Comparison of ENCODE assay signal across 10 mouse cellular contexts in genomic region chr3:52925223-52925622, GRCm38 (mm10).
DNase-seq lines count a peak whose midpoint lies in the region; ATAC-seq and TF ChIP-seq lines count a peak whose summit lies in the region.
"Had no signal": no experiment of that assay in that cellular context is flagged by ENCODE, and none has a peak within 500 bp of the region (broad histone marks: within the 10 kb centered on the region; RNA-seq: fewer than 3 reads in every experiment).

No protein-coding gene starts in this region.

- no peaks in the 10 kb centered on the region for H3K9me3 ChIP-seq in embryonic facial prominence, embryonic 11.5 days (replicated peaks; ENCODE audit: control insufficient read depth, low read length)
- no peaks in the 10 kb centered on the region for H3K9me3 ChIP-seq in hindbrain, embryonic 13.5 days
- H3K9me3 ChIP-seq: embryonic facial prominence, embryonic 13.5 days had no signal

- H3K4me2 ChIP-seq in embryonic facial prominence, embryonic 11.5 days (ENCODE audit: low read depth, low read length), result no peak overlapping the region
- H3K4me2 ChIP-seq in hindbrain, embryonic 13.5 days, result no peak overlapping the region
- H3K4me2 ChIP-seq: embryonic facial prominence, embryonic 13.5 days; limb, embryonic 13.5 days had no signal

- peak; percentile 6 to 33 for DNase-seq in heart, postnatal 14 days
- DNase-seq in heart, adult 8-10 months (ENCODE audit: low spot score), result no peak
- peak; percentile 11 for DNase-seq in urinary bladder, postnatal 25 days (ENCODE audit: low spot score)
- no peak for DNase-seq in urinary bladder, postnatal 36 days (ENCODE audit: low spot score in 2 of 2)
- DNase-seq in embryonic facial prominence, embryonic 11.5 days (ENCODE audit: low spot score), result peak; percentile 35

- H3K27me3 ChIP-seq in embryonic facial prominence, embryonic 11.5 days (ENCODE audit: control insufficient read depth, insufficient read depth, low read length), result no peaks in the 10 kb centered on the region
- no peaks in the 10 kb centered on the region for H3K27me3 ChIP-seq in small intestine, adult 2 months (ENCODE audit: control insufficient read depth, insufficient read depth, low read length)
- no peaks in the 10 kb centered on the region for H3K27me3 ChIP-seq in hindbrain, embryonic 13.5 days
- H3K27me3 ChIP-seq: limb, embryonic 13.5 days had no signal

- H3K4me1 ChIP-seq in embryonic facial prominence, embryonic 11.5 days (ENCODE audit: control insufficient read depth, insufficient read depth, low read length), result no peaks in the 10 kb centered on the region
- H3K4me1 ChIP-seq in small intestine, adult 2 months (ENCODE audit: control insufficient read depth, insufficient read depth, insufficient read length, low read length), result no peaks in the 10 kb centered on the region
- no peaks in the 10 kb centered on the region for H3K4me1 ChIP-seq in hindbrain, embryonic 13.5 days (replicated peaks)

- intact Hi-C loops in heart, postnatal 14 days (cut with DNase I), result loop anchor here (5.0 kb wide), 1 partner anchor 47 kb away; no protein-coding TSS in a partner anchor

- 58% methylated on average over 3 of the region's 3 CpGs for WGBS in embryonic facial prominence, embryonic 11.5 days
- 65% methylated on average over 3 of the region's 3 CpGs for WGBS in small intestine, adult 2 months
- WGBS in hindbrain, embryonic 13.5 days, result 59% methylated on average over 3 of the region's 3 CpGs

- no peak overlapping the region for H3K9ac ChIP-seq in embryonic facial prominence, embryonic 11.5 days (replicated peaks; ENCODE audit: low read length)
- no peak overlapping the region for H3K9ac ChIP-seq in hindbrain, embryonic 13.5 days
- H3K9ac ChIP-seq: embryonic facial prominence, embryonic 13.5 days; limb, embryonic 13.5 days had no signal

- TF ChIP-seq POLR2A in small intestine, adult 2 months (IDR thresholded peaks at IDR 0.05; ENCODE audit: low read depth, low read length), result no peak

- TF ChIP-seq CTCF in small intestine, adult 2 months (IDR thresholded peaks at IDR 0.05; ENCODE audit: extremely low read depth, insufficient read length, insufficient replicate concordance, low read depth, low read length), result peak; percentile 60; the same call in 1 of the 2 replicates

- H3K4me3 ChIP-seq in embryonic facial prominence, embryonic 11.5 days (ENCODE audit: low read depth, low read length), result no peak overlapping the region
- no peak overlapping the region for H3K4me3 ChIP-seq in small intestine, adult 2 months (ENCODE audit: low read depth, low read length)
- no peak overlapping the region for H3K4me3 ChIP-seq in hindbrain, embryonic 13.5 days
- H3K4me3 ChIP-seq: embryonic facial prominence, embryonic 13.5 days; limb, embryonic 13.5 days had no signal

- H3K27ac ChIP-seq in embryonic facial prominence, embryonic 11.5 days (replicated peaks; ENCODE audit: low read depth, low read length), result no peak overlapping the region
- H3K27ac ChIP-seq in small intestine, adult 2 months (ENCODE audit: insufficient read depth, low read depth, low read length), result no peak overlapping the region
- no peak overlapping the region for H3K27ac ChIP-seq in hindbrain, embryonic 13.5 days
- H3K27ac ChIP-seq: embryonic facial prominence, embryonic 13.5 days; limb, embryonic 13.5 days had no signal

- no peaks in the 10 kb centered on the region for H3K36me3 ChIP-seq in embryonic facial prominence, embryonic 11.5 days (replicated peaks; ENCODE audit: control insufficient read depth, insufficient read depth, low read depth, low read length)
- H3K36me3 ChIP-seq in small intestine, adult 2 months (ENCODE audit: control insufficient read depth, insufficient read depth, low read length), result no peaks in the 10 kb centered on the region
- H3K36me3 ChIP-seq in hindbrain, embryonic 13.5 days, result no peaks in the 10 kb centered on the region
- H3K36me3 ChIP-seq: embryonic facial prominence, embryonic 13.5 days; limb, embryonic 13.5 days had no signal

- no peak for ATAC-seq in embryonic facial prominence, embryonic 11.5 days (replicated peaks; ENCODE audit: insufficient number of reproducible peaks, low FRiP score, low TSS enrichment, low read depth)
- ATAC-seq in erythroid progenitor cell, adult 5-6 weeks (replicated peaks; ENCODE audit: low FRiP score, poor library complexity, severe bottlenecking), result no peak
- no peak for ATAC-seq in hindbrain, embryonic 13.5 days (ENCODE audit: low FRiP score)

Comparison
In these comparisons a context has a peak if more than half of its experiments do, and no peak if none do; other contexts are left out.
1. DNase-seq: peak in heart, postnatal 14 days (2 of 2), urinary bladder, postnatal 25 days (single experiment) and embryonic facial prominence, embryonic 11.5 days (single experiment); none in heart, adult 8-10 months (single experiment) and urinary bladder, postnatal 36 days (0 of 2).